14 mouse cellular contexts compared by ENCODE assay signal in the genomic region with DNA sequence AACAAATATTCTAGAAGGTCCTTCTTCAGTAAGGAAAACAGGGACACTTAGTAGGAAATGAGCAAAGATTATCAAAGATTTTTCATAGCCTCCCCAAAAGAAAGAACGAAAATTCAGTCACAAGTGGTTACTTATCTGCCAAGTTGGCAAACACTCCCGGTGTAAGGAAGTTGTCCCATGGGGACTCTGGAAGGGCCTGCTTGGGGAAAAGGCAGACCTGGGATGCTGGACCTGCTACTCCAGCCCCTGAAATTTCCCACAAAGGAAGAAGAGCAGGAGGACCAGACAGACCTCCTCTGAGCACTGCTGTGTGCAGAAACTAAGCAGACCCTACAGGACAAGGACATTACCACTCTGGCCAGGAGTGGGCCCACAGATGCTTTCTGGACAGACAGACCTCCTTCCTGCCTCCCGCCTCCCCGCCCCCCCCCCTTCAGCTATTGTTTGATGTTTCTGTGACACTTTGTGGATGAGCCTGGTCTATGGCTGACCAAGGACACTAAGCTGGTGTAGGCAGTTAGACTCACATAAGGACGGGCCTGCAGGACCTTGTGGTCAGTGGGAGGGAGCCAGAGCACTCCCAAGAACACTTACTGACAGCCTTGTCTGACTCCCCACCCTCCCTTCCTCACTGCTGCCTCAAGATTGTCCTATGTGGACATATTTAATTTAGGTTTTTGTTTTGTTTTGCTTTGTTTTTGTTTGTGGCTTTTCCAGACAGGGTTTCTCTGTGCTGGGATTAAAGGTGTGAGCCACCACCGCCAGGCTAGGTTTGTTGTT. TPM values are rescaled to one million over a fixed set of nuclear protein-coding genes. Genes with fewer than 3 reads are reported as not detected.
DNase-seq lines count a peak whose midpoint lies in the region; ATAC-seq lines count a peak whose summit lies in the region.
"Had no signal": no experiment of that assay in that cellular context is flagged by ENCODE, and none has a peak within 500 bp of the region (broad histone marks: within the 10 kb centered on the region; RNA-seq: fewer than 3 reads in every experiment).

No protein-coding gene starts in this region.

- ATAC-seq in lung, embryonic 16.5 days (ENCODE audit: low read depth), result no peak
- no peak for ATAC-seq in hindbrain, embryonic 16.5 days
- ATAC-seq in neural tube, embryonic 13.5 days (ENCODE audit: low read depth), result no peak
- ATAC-seq: Patski had no signal

- H3K27ac ChIP-seq in lung, embryonic 16.5 days (ENCODE audit: low read length), result peak overlapping the region; percentile 77
- H3K27ac ChIP-seq in hindbrain, embryonic 16.5 days (ENCODE audit: low read depth, low read length), result peak overlapping the region; percentile 94
- 0 out of 2 replicates have a peak overlapping the region, but pooled peaks have one; percentile 99 for H3K27ac ChIP-seq in neural tube, embryonic 13.5 days (replicated peaks)
- H3K27ac ChIP-seq: limb, embryonic 15.5 days had no signal

- no peak overlapping the region for H3K4me3 ChIP-seq in lung, embryonic 16.5 days (ENCODE audit: low read length)
- H3K4me3 ChIP-seq in hindbrain, embryonic 16.5 days (ENCODE audit: low read length), result no peak overlapping the region
- no peak overlapping the region for H3K4me3 ChIP-seq in neural tube, embryonic 13.5 days
- H3K4me3 ChIP-seq: heart, embryonic 15.5 days; limb, embryonic 15.5 days had no signal

- 38% methylated on average over 6 of the region's 6 CpGs for WGBS in lung, embryonic 16.5 days
- 64% methylated on average over 6 of the region's 6 CpGs for WGBS in hindbrain, embryonic 16.5 days
- WGBS in neural tube, embryonic 13.5 days, result 55% methylated on average over 6 of the region's 6 CpGs

- intact Hi-C loops in left cerebral cortex, postnatal 14 days (cut with DNase I), result no loop called here

- peaks cover 42% of the 10 kb centered on the region for H3K4me1 ChIP-seq in lung, embryonic 16.5 days (replicated peaks; ENCODE audit: control insufficient read depth, insufficient read depth, low read length)
- H3K4me1 ChIP-seq in hindbrain, embryonic 16.5 days (ENCODE audit: control insufficient read depth, insufficient read depth, low read depth, low read length), result peaks cover 30% of the 10 kb centered on the region
- peaks cover 50% of the 10 kb centered on the region for H3K4me1 ChIP-seq in neural tube, embryonic 13.5 days (replicated peaks)

- peak; percentile 5 to 11 for DNase-seq in gastrocnemius, postnatal 4 days (ENCODE audit: low spot score in 2 of 2)
- DNase-seq in gastrocnemius, adult 18-20 months (ENCODE audit: low spot score), result no peak
- DNase-seq in lung, adult 18-20 months, result no peak
- DNase-seq in right cerebral cortex, adult 18-20 months, result no peak
- no peak for DNase-seq in left cerebral cortex, postnatal 14 days (ENCODE audit: low spot score in 2 of 2)
- DNase-seq: adrenal gland, postnatal 36 days; cerebellum, adult 11 months had no signal

- H3K36me3 ChIP-seq in lung, embryonic 16.5 days (ENCODE audit: control insufficient read depth, insufficient read depth, low read length), result no peaks in the 10 kb centered on the region
- no peaks in the 10 kb centered on the region for H3K36me3 ChIP-seq in hindbrain, embryonic 16.5 days (ENCODE audit: control insufficient read depth, insufficient read depth, low read length)
- H3K36me3 ChIP-seq in neural tube, embryonic 13.5 days, result no peaks in the 10 kb centered on the region
- H3K36me3 ChIP-seq: heart, embryonic 15.5 days; limb, embryonic 15.5 days had no signal

- H3K27me3 ChIP-seq in lung, embryonic 16.5 days (ENCODE audit: control insufficient read depth, insufficient read depth, low read depth, low read length), result no peaks in the 10 kb centered on the region
- H3K27me3 ChIP-seq in hindbrain, embryonic 16.5 days (replicated peaks; ENCODE audit: control insufficient read depth, insufficient read depth, low read length), result no peaks in the 10 kb centered on the region
- no peaks in the 10 kb centered on the region for H3K27me3 ChIP-seq in neural tube, embryonic 13.5 days
- H3K27me3 ChIP-seq: heart, embryonic 15.5 days; Patski had no signal

- no peak overlapping the region for H3K4me2 ChIP-seq in lung, embryonic 16.5 days (ENCODE audit: low read depth, low read length)
- no peak overlapping the region for H3K4me2 ChIP-seq in hindbrain, embryonic 16.5 days (ENCODE audit: low read length)
- H3K4me2 ChIP-seq in neural tube, embryonic 13.5 days, result no peak overlapping the region
- H3K4me2 ChIP-seq: heart, embryonic 15.5 days; limb, embryonic 15.5 days had no signal

- H3K9ac ChIP-seq in lung, embryonic 16.5 days (ENCODE audit: low read length), result no peak overlapping the region
- H3K9ac ChIP-seq in hindbrain, embryonic 16.5 days (ENCODE audit: low read depth, low read length), result no peak overlapping the region
- peak overlapping the region; percentile 90; the same call in 1 of the 2 replicates for H3K9ac ChIP-seq in neural tube, embryonic 13.5 days
- H3K9ac ChIP-seq: limb, embryonic 15.5 days had no signal

- H3K9me3 ChIP-seq in lung, embryonic 16.5 days (ENCODE audit: control insufficient read depth, low read length), result no peaks in the 10 kb centered on the region
- H3K9me3 ChIP-seq in hindbrain, embryonic 16.5 days (ENCODE audit: control insufficient read depth, low read length), result no peaks in the 10 kb centered on the region
- no peaks in the 10 kb centered on the region for H3K9me3 ChIP-seq in neural tube, embryonic 13.5 days
- H3K9me3 ChIP-seq: heart, embryonic 15.5 days; limb, embryonic 15.5 days had no signal

RNA-seq across cellular contexts. Expression of gene Actg1, which starts 34.2 kb away (rescaled TPM):
- total RNA-seq in gastrocnemius, postnatal 4 days (2021), result 100 to 1,000 TPM; 861 to 883 TPM
- total RNA-seq in gastrocnemius, adult 18-20 months (2021), result 100 to 1,000 TPM; 158 to 253 TPM
- 2,589 and 2,717 TPM in 2 replicates for polyA plus RNA-seq in lung, embryonic 16.5 days (2015; fragmentation: Nextera tagmentation; extraction: Ambion mirVana)
- 4,199 and 4,222 TPM in 2 replicates for polyA plus RNA-seq in hindbrain, embryonic 16.5 days (2015; fragmentation: Nextera tagmentation; extraction: Ambion mirVana)
- polyA plus RNA-seq in neural tube, embryonic 13.5 days (2015; fragmentation: Nextera tagmentation; extraction: Ambion mirVana), result 3,932 and 3,979 TPM in 2 replicates
- total RNA-seq in left cerebral cortex, postnatal 14 days (2021), result 1,000 to 10,000 TPM; 1,748 to 1,778 TPM

RNA-seq across cellular contexts. Expression of gene Fscn2, which starts 47.2 kb away (rescaled TPM):
- under 1 TPM; 0.52 to 0.98 TPM for total RNA-seq in gastrocnemius, postnatal 4 days (2021)
- total RNA-seq in gastrocnemius, adult 18-20 months (2021), result under 1 TPM; 0.39 to 0.52 TPM
- 0.64 and 0.83 TPM in 2 replicates for polyA plus RNA-seq in lung, embryonic 16.5 days (2015; fragmentation: Nextera tagmentation; extraction: Ambion mirVana)
- polyA plus RNA-seq in hindbrain, embryonic 16.5 days (2015; fragmentation: Nextera tagmentation; extraction: Ambion mirVana), result 0.66 and 1.6 TPM in 2 replicates
- polyA plus RNA-seq in neural tube, embryonic 13.5 days (2015; fragmentation: Nextera tagmentation; extraction: Ambion mirVana), result 1.3 and 1.5 TPM in 2 replicates
- under 1 TPM in 1 of 2 experiments, not detected in 1; 0.80 TPM for total RNA-seq in left cerebral cortex, postnatal 14 days (2021)
- polyA plus RNA-seq: spleen, adult 2 months had no signal

Comparison
In these comparisons a context has a peak if more than half of its experiments do, and no peak if none do; other contexts are left out.
1. DNase-seq: peak in gastrocnemius, postnatal 4 days (2 of 2); none in gastrocnemius, adult 18-20 months (single experiment), lung, adult 18-20 months (0 of 2), right cerebral cortex, adult 18-20 months (single experiment) and left cerebral cortex, postnatal 14 days (0 of 2).
2. Peak in every context shown above with its lines, with median percentiles within 50 percentile points of each other: H3K27ac ChIP-seq.